Mouse (Mus musculus) neural tube, embryonic 12.5 days (tissue): ENCODE measurements around the gene Svs3b. TPM values are rescaled to one million over a fixed set of nuclear protein-coding genes. Genes with fewer than 3 reads are reported as not detected.
"Not testable (repeated sequence)": the region's sequence is repeated elsewhere in the genome, so short reads cannot be mapped to it uniquely, and the experiment has no call there.

Experiments
- ATAC-seq: fragments of 200-750 bp; cut with Nextera tagmentation; 2 replicates; pipeline ENCODE4 v1.8.0; 2017; ENCODE audit warnings: low read depth, mild to moderate bottlenecking, moderate TSS enrichment, moderate library complexity; ENCODE audit not compliant: low FRiP score
- H3K27ac ChIP-seq: fragments of 300-500 bp; sonication (generic); 2 replicates; pipeline ENCODE4 v1.5.1; 2016
- H3K27me3 ChIP-seq: fragments of 300-500 bp; sonication (generic); replicated peaks from 2 replicates; pipeline ENCODE4 v1.6.1; 2016; ENCODE audit warnings: mild to moderate bottlenecking
- H3K36me3 ChIP-seq: fragments of 300-500 bp; sonication (generic); 2 replicates; pipeline ENCODE4 v1.6.1; 2016; ENCODE audit warnings: mild to moderate bottlenecking
- H3K4me1 ChIP-seq: fragments of 300-500 bp; sonication (generic); 2 replicates; pipeline ENCODE4 v1.6.1; 2016
- H3K4me2 ChIP-seq: fragments of 300-500 bp; sonication (generic); replicated peaks from 2 replicates; pipeline ENCODE4 v1.6.1; 2016; ENCODE audit warnings: mild to moderate bottlenecking
- H3K4me3 ChIP-seq: fragments of 300-500 bp; sonication (generic); 2 replicates; pipeline ENCODE4 v1.5.1; 2016
- H3K9ac ChIP-seq: fragments of 300-500 bp; sonication (generic); 2 replicates; pipeline ENCODE4 v1.6.1; 2016; ENCODE audit warnings: mild to moderate bottlenecking
- H3K9me3 ChIP-seq: fragments of 300-500 bp; sonication (generic); 2 replicates; pipeline ENCODE4 v1.6.1; 2016; ENCODE audit warnings: mild to moderate bottlenecking
- WGBS: fragments of 180-500 bp; shearing (Covaris S2); methylation state at CpG from one replicate; pipeline ENCODE4 v1.1.7; 2016; 5-methylcytosine and 5-hydroxymethylcytosine counted together
- polyA plus RNA-seq: library from polyadenylated mRNA; unstranded; fragments of >200 nt; fragmentation: Nextera tagmentation; extraction: Ambion mirVana; gene quantifications from 2 replicates; pipeline ENCODE4 v1.2.1, GENCODE M21; 2016

Gene Svs3b
- polyA plus RNA-seq: not detected in 2 replicates

DNA sequence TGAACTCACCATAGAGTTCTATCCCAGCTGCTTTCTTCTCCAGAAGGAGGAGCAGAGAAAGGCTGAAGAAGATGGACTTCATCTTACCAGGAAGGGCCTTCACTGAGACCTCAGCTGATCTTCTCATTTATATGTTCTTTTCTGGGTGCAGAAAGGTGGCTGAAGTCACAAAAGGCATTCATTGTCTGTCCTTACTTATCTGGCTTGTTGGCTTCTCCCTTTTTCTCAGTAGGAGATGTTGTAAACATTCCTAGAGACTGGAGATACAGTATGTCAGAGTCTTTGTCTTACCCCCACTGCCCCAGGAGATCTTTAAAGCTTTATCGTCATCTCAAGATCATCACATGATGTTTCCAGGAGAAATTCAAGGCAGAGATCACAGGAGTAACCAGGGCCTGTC, at the start of gene Svs3b:
Svs3b (minus strand) TSS at position 101 of the 400 bp plus-strand sequence.
- H3K36me3 ChIP-seq, H3K4me3 ChIP-seq, H3K4me1 ChIP-seq, H3K27ac ChIP-seq, H3K9me3 ChIP-seq, H3K4me2 ChIP-seq, H3K9ac ChIP-seq, ATAC-seq, H3K27me3 ChIP-seq: not testable (repeated sequence)
- 62% methylated on average over 1 of the region's 1 CpGs for WGBS

DNA sequence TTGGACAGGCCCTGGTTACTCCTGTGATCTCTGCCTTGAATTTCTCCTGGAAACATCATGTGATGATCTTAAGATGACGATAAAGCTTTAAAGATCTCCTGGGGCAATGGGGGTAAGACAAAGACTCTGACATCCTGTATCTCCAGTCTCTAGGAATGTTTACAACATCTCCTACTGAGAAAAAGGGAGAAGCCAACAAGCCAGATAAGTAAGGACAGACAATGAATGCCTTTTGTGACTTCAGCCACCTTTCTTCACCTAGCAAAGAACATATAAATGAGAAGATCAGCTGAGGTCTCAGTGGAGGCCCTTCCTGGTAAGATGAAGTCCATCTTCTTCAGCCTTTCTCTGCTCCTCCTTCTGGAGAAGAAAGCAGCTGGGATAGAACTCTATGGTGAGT, 32.5 kb upstream of the Svs3b start, which contains the start of gene Svs3a:
Svs3a (plus strand) TSS at position 301 of the 400 bp plus-strand sequence.
- not testable (repeated sequence) for H3K27ac ChIP-seq, H3K9ac ChIP-seq, H3K36me3 ChIP-seq, H3K4me2 ChIP-seq, H3K4me3 ChIP-seq, H3K4me1 ChIP-seq, ATAC-seq, H3K27me3 ChIP-seq, H3K9me3 ChIP-seq
- WGBS: 36% methylated on average over 1 of the region's 1 CpGs

DNA sequence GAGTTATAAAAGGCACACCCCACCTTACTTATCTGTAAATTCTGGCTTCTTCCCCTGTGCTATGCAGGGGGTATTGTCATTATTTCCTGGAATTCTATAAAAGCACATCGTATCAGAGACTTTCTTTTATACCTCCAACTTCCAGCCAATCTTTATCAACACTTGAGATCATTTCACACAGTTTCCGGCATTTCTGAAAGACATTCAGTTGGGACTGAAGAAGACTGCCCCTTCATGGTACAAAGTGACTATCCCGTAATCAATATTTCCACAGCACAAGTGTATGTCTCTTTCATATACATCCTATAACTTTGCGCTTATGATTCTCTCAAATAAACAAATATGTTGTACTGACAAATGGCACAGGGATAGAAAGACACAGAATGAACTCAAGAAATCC, 21.9 kb upstream of the Svs3b start, which contains the start of gene Svs4:
Svs4 (minus strand) TSS at position 101 of the 400 bp plus-strand sequence.
- no peak within 1 kb of the TSS for H3K9ac ChIP-seq
- H3K4me1 ChIP-seq: no peaks in the 10 kb centered on the region
- 96% methylated on average over 4 of the region's 4 CpGs for WGBS
- H3K36me3 ChIP-seq: no peaks in the 10 kb centered on the region
- no peak within 1 kb of the TSS for H3K4me2 ChIP-seq
- H3K27ac ChIP-seq: no peak within 1 kb of the TSS
- ATAC-seq: no peak
- H3K4me3 ChIP-seq: no peak within 1 kb of the TSS
- no peaks in the 10 kb centered on the region for H3K9me3 ChIP-seq
- no peaks in the 10 kb centered on the region for H3K27me3 ChIP-seq

DNA sequence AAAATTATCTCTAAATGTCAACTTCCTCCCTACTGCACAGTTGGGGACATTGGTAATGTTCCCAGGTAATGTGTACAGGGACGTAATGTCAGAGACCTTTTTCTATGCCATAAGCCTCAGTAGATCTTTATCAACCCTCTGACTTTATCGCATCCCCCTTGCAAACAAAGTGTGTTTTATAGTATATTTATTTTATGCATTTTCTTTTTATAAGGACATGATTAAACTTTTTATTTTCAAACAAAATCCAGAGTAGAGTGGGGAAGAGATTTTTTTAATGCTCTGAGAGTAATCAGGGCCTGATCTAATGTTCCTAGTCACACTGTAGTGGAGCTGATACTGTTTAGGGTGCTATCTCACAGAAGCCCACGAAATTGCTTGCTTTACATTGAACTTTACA, 18.1 kb downstream of the Svs3b start, which contains the start of gene Svs2:
Svs2 (minus strand) TSS at position 101 of the 400 bp plus-strand sequence.
- no peak within 1 kb of the TSS for H3K4me2 ChIP-seq
- H3K9me3 ChIP-seq: no peaks in the 10 kb centered on the region
- H3K4me1 ChIP-seq: no peaks in the 10 kb centered on the region
- ATAC-seq: no peak
- no peak within 1 kb of the TSS for H3K9ac ChIP-seq
- H3K27ac ChIP-seq: no peak within 1 kb of the TSS
- no peaks in the 10 kb centered on the region for H3K27me3 ChIP-seq
- no peak within 1 kb of the TSS for H3K4me3 ChIP-seq
- H3K36me3 ChIP-seq: no peaks in the 10 kb centered on the region
- 84% methylated on average over 3 of the region's 3 CpGs for WGBS

DNA sequence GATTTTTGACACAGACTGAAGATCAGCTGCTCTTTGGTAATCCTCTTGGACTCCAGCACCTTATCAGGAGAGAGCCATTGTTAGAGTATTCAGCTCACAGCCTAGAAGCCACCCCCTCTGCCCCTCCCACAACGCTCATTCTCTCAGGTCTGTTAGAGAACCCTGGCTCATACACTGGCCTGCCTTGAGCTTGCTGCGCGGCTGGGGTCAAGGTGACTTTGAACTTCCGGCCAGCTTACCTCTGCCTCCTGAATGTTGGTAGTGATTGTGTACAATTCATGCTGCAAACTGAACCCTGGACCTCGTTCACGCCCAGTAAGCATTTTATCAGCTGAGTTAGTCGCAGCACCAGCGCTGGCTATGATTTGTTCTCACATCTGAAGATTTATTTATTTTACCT, 23.8 kb downstream of the Svs3b start:
- no peak overlapping the region for H3K4me2 ChIP-seq
- WGBS: 90% methylated on average over 8 of the region's 8 CpGs
- no peaks in the 10 kb centered on the region for H3K36me3 ChIP-seq
- H3K4me1 ChIP-seq: no peaks in the 10 kb centered on the region
- H3K9ac ChIP-seq: no peak overlapping the region
- H3K27me3 ChIP-seq: no peaks in the 10 kb centered on the region
- H3K27ac ChIP-seq: no peak overlapping the region
- no peak overlapping the region for H3K4me3 ChIP-seq
- H3K9me3 ChIP-seq: no peaks in the 10 kb centered on the region
- ATAC-seq: no peak

DNA sequence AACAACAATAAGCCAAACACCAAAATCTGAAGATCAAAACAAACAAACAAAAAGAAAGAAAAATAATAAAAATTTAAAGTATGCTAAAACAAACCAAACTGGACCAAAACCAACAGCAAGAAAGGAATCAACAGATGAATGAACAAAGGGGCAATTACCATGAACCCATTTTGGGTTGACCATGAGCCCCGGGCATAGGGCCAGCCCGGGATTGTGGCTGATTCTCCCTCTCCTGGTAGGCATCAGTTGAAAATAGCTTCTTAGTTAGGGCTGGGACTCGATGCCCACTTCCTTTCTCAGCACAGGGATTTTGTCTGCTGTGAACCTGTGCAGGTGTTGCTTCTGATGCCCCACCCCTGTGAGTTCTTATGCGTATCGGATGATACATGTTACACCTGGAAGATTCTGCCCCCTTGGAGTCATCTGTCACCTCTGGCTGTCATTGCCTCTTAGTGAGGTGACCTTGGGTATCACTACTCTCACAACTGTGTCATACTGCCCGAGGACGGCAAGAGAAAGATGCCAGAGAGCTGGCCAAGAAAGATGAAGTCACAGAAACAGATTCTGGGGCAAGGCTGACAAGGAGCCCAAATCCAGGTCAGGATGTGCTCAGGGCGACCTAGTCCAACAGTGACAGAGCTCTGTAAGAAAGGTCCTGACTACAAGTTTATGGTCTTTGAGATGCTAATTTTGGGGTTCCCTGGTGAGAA, 27.9 kb downstream of the Svs3b start:
- Histone ChIP-seq H3K9ac (no peak overlapping the region), H3K27me3 (no peaks in the 10 kb centered on the region), H3K4me1 (no peaks in the 10 kb centered on the region), H3K27ac (no peak overlapping the region), H3K9me3 (no peaks in the 10 kb centered on the region), H3K4me2 (no peak overlapping the region), H3K4me3 (no peak overlapping the region), H3K36me3 (no peaks in the 10 kb centered on the region)
- ATAC-seq: no peak
- 89% methylated on average over 8 of the region's 8 CpGs for WGBS

DNA sequence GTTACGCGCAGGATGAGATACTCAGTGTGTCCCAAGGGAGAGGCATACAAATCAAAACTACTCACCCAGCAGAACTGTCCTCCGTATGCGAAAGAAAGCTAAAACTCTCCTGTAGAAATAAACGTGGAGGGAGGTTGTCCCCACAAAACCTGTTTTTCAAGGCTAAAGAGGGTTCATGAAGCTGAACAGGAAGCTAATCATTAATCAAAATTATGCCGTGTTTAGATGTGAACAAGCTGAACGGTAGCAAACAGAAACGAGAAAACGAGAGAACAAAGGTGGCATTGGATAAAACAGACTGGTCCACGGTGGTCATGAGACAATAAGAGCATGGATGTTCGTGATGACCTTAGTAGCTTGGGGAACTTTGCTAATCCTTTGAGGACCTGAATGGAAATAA, 34.9 kb downstream of the Svs3b start, which contains the start of gene Wfdc15b:
Wfdc15b (minus strand) TSS at position 139 of the 400 bp plus-strand sequence.
- Histone ChIP-seq H3K4me2 (no peak within 1 kb of the TSS), H3K9ac (no peak within 1 kb of the TSS), H3K4me3 (no peak within 1 kb of the TSS), H3K4me1 (no peaks in the 10 kb centered on the region), H3K27ac (no peak within 1 kb of the TSS), H3K27me3 (no peaks in the 10 kb centered on the region), H3K36me3 (no peaks in the 10 kb centered on the region), H3K9me3 (no peaks in the 10 kb centered on the region)
- no peak for ATAC-seq
- WGBS: 84% methylated on average over 11 of the region's 11 CpGs

DNA sequence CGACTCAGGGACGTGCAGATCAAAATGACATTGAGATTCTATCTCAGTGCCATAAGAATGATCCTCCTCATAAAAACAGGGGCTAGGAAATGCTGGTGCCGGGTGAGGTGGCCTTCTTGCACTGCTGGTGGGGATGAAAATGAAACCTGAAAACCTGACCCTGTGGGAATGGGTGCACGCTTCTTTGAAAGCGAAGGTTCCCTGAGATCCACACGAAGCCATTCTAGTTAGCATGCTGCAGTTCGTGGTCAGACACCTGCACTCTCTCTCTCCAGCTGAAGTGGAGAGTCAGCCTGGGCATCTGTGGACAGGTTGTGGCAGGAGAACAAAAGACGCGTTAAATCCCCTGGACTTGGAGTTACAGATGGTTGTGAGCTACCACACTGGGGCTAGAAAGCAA, 37.1 kb downstream of the Svs3b start:
- Histone ChIP-seq H3K4me2 (no peak overlapping the region), H3K27me3 (no peaks in the 10 kb centered on the region), H3K4me1 (no peaks in the 10 kb centered on the region), H3K9ac (no peak overlapping the region), H3K9me3 (no peaks in the 10 kb centered on the region), H3K36me3 (no peaks in the 10 kb centered on the region), H3K4me3 (no peak overlapping the region), H3K27ac (no peak overlapping the region)
- WGBS: 88% methylated on average over 9 of the region's 9 CpGs
- ATAC-seq: no peak

DNA sequence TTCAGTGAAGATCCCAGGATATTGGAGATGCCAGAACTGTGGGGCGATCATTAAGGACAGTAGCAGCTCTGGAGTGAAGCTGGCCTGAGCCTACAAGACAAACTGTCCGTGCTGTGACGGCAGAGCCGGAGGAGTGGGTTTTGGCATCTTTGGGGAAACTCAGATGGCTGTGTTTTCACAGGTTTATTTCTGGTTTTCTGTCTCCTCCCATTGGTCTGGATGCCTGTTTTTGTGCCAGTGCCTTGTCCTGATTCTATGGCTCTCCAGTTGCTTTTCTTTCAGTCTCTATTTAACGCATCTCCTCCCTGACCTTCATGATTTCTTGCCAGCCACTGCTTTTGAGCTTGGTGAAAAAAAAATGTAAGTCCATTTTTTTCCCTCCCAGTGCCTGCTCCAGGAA, 43.7 kb downstream of the Svs3b start:
- Histone ChIP-seq H3K4me1 (no peaks in the 10 kb centered on the region), H3K27me3 (no peaks in the 10 kb centered on the region), H3K9ac (no peak overlapping the region), H3K27ac (no peak overlapping the region), H3K36me3 (no peaks in the 10 kb centered on the region), H3K9me3 (no peaks in the 10 kb centered on the region), H3K4me2 (no peak overlapping the region), H3K4me3 (no peak overlapping the region)
- 85% methylated on average over 5 of the region's 5 CpGs for WGBS
- no peak for ATAC-seq

DNA sequence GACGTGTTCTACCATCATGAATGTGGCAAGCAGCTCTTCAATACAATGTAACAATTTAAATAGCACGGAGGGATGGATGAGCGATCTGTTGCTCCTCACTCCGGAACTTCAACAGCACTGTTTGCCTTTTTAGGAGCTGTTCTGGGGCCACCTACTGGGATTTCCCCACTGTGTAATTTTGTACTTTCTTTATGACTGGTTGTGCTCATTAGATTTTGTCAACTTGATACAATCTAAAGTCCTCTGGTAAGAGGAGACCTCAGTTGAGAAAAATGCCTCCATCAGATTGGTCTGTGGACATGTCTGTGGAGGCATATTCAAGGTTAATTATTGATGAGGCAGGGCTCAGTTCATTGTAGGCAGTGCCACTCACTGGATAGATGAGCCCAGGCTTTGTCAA, 45.5 kb downstream of the Svs3b start:
- no peak overlapping the region for H3K4me2 ChIP-seq
- no peak for ATAC-seq
- H3K27me3 ChIP-seq: no peaks in the 10 kb centered on the region
- H3K4me3 ChIP-seq: no peak overlapping the region
- H3K4me1 ChIP-seq: no peaks in the 10 kb centered on the region
- H3K9me3 ChIP-seq: no peaks in the 10 kb centered on the region
- H3K27ac ChIP-seq: no peak overlapping the region
- WGBS: 84% methylated on average over 4 of the region's 4 CpGs
- no peak overlapping the region for H3K9ac ChIP-seq
- no peaks in the 10 kb centered on the region for H3K36me3 ChIP-seq

DNA sequence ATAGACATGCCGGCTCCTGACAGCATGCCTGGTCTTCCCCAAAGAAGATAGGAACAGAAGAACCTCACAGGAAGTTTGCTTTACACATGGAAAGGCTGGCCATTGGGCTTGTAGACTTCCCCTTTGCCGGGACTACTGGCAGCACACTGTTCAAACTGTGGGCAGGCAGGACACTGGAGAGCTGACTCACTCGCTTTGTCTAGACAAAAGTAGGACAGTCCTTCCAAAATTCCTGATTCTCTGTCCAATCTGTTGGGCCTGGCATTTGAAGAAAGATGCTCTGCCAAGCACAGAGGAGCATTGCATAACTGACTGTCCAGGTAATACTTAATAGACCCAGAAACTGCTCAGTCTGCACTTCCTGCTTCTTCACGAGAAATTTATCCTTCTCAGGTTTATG, 49.8 kb downstream of the Svs3b start:
- Histone ChIP-seq H3K4me1 (no peaks in the 10 kb centered on the region), H3K27ac (no peak overlapping the region), H3K4me2 (no peak overlapping the region), H3K36me3 (no peaks in the 10 kb centered on the region), H3K9ac (no peak overlapping the region), H3K9me3 (no peaks in the 10 kb centered on the region), H3K4me3 (no peak overlapping the region), H3K27me3 (no peaks in the 10 kb centered on the region)
- no peak for ATAC-seq
- WGBS: 80% methylated on average over 4 of the region's 4 CpGs

DNA sequence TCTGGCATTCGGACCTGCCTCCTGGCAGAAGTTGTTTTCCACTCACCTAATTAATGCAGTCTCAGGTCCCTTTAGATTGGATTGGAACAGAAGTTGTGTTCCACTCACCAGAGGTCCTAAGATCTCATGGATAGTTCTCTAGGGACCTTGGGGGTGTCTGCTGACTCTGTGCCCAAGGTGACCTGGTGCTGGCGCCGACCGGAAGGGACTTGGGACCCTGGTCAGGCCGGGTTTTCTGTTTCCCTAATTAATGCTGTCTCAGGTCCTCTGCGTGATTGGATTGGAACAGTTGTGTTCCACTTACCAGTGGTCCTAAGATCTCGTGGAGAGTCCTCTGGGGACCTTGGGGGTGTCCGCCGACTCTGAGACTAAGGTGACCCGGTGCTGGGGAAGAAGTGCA, 50.4 kb downstream of the Svs3b start:
- not testable (repeated sequence) for H3K27ac ChIP-seq, H3K9ac ChIP-seq, H3K9me3 ChIP-seq, H3K4me1 ChIP-seq, H3K27me3 ChIP-seq, H3K4me3 ChIP-seq, H3K4me2 ChIP-seq, H3K36me3 ChIP-seq, ATAC-seq
- WGBS: 92% methylated on average over 10 of the region's 10 CpGs
